Mouse (Mus musculus) stomach, embryonic 14.5 days (tissue): ENCODE measurements around the gene Klra7. TPM values are rescaled to one million over a fixed set of nuclear protein-coding genes. Genes with fewer than 3 reads are reported as not detected.
"Not testable (repeated sequence)": the region's sequence is repeated elsewhere in the genome, so short reads cannot be mapped to it uniquely, and the experiment has no call there.

ENCODE experiments used
- ATAC-seq: fragments of 200-750 bp; cut with Nextera tagmentation; 2 replicates; pipeline ENCODE4 v1.8.0; 2017; ENCODE audit warnings: low read depth, moderate TSS enrichment; ENCODE audit not compliant: insufficient number of reproducible peaks, insufficient read depth, low FRiP score
- H3K27ac ChIP-seq: fragments of 300-500 bp; sonication (generic); 2 replicates; pipeline ENCODE4 v1.5.1; 2014; ENCODE audit warnings: mild to moderate bottlenecking, low read length, moderate library complexity, mixed read lengths
- H3K27me3 ChIP-seq: fragments of 300-500 bp; sonication (generic); 2 replicates; pipeline ENCODE4 v1.6.1; 2014; ENCODE audit warnings: low read length, control low read depth, mixed read lengths; ENCODE audit not compliant: control insufficient read depth, insufficient read depth
- H3K36me3 ChIP-seq: fragments of 300-500 bp; sonication (generic); 2 replicates; pipeline ENCODE4 v1.6.1; 2014; ENCODE audit warnings: mild to moderate bottlenecking, control low read depth, low read length, moderate library complexity, mixed read lengths; ENCODE audit not compliant: control insufficient read depth, insufficient read depth
- H3K4me1 ChIP-seq: fragments of 300-500 bp; sonication (generic); 2 replicates; pipeline ENCODE4 v1.6.1; 2014; ENCODE audit warnings: low read length, control low read depth, mixed read lengths; ENCODE audit not compliant: control insufficient read depth, insufficient read depth
- H3K4me2 ChIP-seq: fragments of 300-500 bp; sonication (generic); replicated peaks from 2 replicates; pipeline ENCODE4 v1.6.1; 2014; ENCODE audit warnings: low read depth, low read length, control low read depth
- H3K4me3 ChIP-seq: fragments of 300-500 bp; sonication (generic); 2 replicates; pipeline ENCODE4 v1.5.1; 2014; ENCODE audit warnings: low read depth, low read length, control low read depth
- H3K9ac ChIP-seq: fragments of 300-500 bp; sonication (generic); replicated peaks from 2 replicates; pipeline ENCODE4 v1.6.1; 2014; ENCODE audit warnings: low read depth, mild to moderate bottlenecking, control low read depth, low read length, moderate library complexity, mixed read lengths
- H3K9me3 ChIP-seq: fragments of 300-500 bp; sonication (generic); 2 replicates; pipeline ENCODE4 v1.6.1; 2016; ENCODE audit warnings: low read depth, low read length, control low read depth; ENCODE audit not compliant: control insufficient read depth
- WGBS: fragments of 180-500 bp; shearing (Covaris S2); extraction: QIAGEN DNeasy Blood & Tissue Kit; methylation state at CpG from one replicate; pipeline ENCODE4 v1.1.7; 2014; 5-methylcytosine and 5-hydroxymethylcytosine counted together
- polyA plus RNA-seq: library from polyadenylated mRNA; unstranded; fragments of >200 nt; fragmentation: Nextera tagmentation; extraction: Ambion mirVana; gene quantifications from 2 replicates; pipeline ENCODE4 v1.2.1, GENCODE M21; 2014

Gene Klra7
- polyA plus RNA-seq = not detected in 2 replicates

DNA sequence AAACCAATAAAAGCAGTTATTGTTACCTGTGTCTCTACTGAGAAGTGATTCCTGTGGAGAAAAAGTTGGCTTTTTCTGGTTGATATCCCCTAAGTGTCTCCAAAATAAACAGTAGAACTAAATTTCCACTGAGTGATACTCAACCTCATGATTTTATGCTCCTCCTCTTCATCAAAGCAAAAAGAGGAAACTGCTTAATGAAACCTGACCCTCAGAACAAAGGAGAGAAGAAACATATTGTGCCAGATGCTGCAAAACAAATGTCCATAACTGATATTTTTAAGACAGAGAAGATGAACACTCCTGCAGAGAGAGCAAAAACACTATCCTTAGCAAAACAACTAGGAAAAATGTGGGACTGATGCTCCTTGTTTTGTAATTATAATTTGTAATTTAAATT, at the start of gene Klra7:
TSS of gene Klra7 (minus strand) at position 101 of the 400 bp plus-strand sequence.
- Histone ChIP-seq H3K9ac (no peak within 1 kb of the TSS), H3K4me1 (no peaks in the 10 kb centered on the region), H3K9me3 (no peaks in the 10 kb centered on the region), H3K27me3 (no peaks in the 10 kb centered on the region), H3K4me3 (no peak within 1 kb of the TSS), H3K4me2 (no peak within 1 kb of the TSS), H3K27ac (no peak within 1 kb of the TSS), H3K36me3 (no peaks in the 10 kb centered on the region)
- no peak for ATAC-seq

DNA sequence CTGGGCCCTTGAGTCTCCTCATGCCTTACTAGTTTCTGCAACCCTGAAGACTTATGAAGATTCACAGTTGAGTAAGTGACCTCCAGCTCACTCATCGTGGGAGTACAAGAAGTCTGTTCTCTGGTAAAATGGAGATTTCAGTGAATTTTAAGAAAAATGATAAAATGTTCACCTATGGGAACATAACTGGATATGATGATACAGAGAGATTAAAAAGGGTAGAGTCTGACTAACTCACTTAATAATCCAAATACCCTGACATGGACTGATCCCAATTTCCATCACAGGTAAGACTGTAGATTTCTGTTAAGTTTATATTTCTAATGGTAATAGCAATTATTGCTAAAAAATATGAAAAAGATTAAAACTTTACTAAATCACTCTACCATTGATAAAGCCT, 48.7 kb upstream of the Klra7 start, which contains the start of gene Klra10:
TSS of gene Klra10 (minus strand) at position 101 of the 400 bp plus-strand sequence.
- H3K27me3 ChIP-seq, ATAC-seq, H3K9me3 ChIP-seq, H3K4me2 ChIP-seq, H3K27ac ChIP-seq, H3K36me3 ChIP-seq, H3K4me3 ChIP-seq, H3K4me1 ChIP-seq, H3K9ac ChIP-seq: not testable (repeated sequence)
- WGBS = 78% methylated on average over 1 of the region's 1 CpGs

GRCm38 (mm10) chr6:130255326-130255725, 22.2 kb upstream of the Klra7 start:
- Histone ChIP-seq H3K9me3 (peaks cover 9% of the 10 kb centered on the region; the same call in 1 of the 2 replicates), H3K27me3 (no peaks in the 10 kb centered on the region), H3K36me3 (no peaks in the 10 kb centered on the region), H3K4me2 (no peak overlapping the region), H3K4me3 (no peak overlapping the region), H3K9ac (no peak overlapping the region), H3K27ac (no peak overlapping the region), H3K4me1 (no peaks in the 10 kb centered on the region)
- 92% methylated on average over 2 of the region's 2 CpGs for WGBS
- ATAC-seq = no peak

DNA sequence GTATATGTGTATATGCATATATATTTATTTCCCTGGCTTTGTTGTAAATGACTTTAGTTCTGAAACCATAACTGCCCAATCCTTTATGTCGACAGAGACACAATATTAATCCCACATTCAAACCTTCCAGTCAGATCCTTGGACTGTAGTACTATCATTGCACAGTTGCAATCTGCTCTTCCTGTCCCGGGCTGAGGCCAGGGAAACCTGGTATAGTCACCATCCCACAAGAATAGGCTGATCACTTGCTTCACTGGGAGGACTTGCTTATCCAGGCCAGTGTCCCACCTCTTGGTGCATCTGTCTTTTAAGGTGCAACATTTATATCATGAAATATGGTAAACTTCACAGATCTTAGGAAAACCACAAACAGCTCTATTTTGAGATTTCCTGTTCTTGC, 4.4 kb upstream of the Klra7 start:
- ATAC-seq = no peak
- H3K9ac ChIP-seq = no peak overlapping the region
- no peaks in the 10 kb centered on the region for H3K27me3 ChIP-seq
- no peak overlapping the region for H3K4me2 ChIP-seq
- WGBS = 74% methylated on average over 2 of the region's 2 CpGs
- no peaks in the 10 kb centered on the region for H3K9me3 ChIP-seq
- no peak overlapping the region for H3K27ac ChIP-seq
- H3K4me3 ChIP-seq = no peak overlapping the region
- H3K4me1 ChIP-seq = no peaks in the 10 kb centered on the region
- H3K36me3 ChIP-seq = no peaks in the 10 kb centered on the region

DNA sequence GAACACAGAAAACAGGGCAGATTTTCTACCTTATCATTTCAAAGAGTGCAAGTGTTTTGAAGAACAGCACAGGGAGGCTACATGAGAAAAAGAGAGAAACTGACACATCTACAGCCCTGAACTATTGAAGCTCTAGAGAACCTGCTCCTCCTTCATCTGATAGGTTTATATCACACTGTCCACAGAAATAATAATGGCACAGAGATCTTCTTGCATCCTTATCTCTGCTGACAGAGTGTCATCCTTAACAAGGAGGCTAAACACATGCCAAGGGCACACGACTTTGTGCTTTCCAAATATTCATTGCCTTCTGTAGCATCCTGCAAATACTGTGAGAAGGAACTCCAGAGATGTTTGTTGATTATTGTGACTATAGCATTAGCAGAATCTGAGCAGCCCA, 3.5 kb upstream of the Klra7 start:
- no peak overlapping the region for H3K27ac ChIP-seq
- H3K4me1 ChIP-seq = no peaks in the 10 kb centered on the region
- 47% methylated on average over 1 of the region's 1 CpGs for WGBS
- no peak overlapping the region for H3K9ac ChIP-seq
- no peaks in the 10 kb centered on the region for H3K9me3 ChIP-seq
- no peak for ATAC-seq
- no peaks in the 10 kb centered on the region for H3K36me3 ChIP-seq
- no peaks in the 10 kb centered on the region for H3K27me3 ChIP-seq
- H3K4me2 ChIP-seq = no peak overlapping the region
- H3K4me3 ChIP-seq = no peak overlapping the region

DNA sequence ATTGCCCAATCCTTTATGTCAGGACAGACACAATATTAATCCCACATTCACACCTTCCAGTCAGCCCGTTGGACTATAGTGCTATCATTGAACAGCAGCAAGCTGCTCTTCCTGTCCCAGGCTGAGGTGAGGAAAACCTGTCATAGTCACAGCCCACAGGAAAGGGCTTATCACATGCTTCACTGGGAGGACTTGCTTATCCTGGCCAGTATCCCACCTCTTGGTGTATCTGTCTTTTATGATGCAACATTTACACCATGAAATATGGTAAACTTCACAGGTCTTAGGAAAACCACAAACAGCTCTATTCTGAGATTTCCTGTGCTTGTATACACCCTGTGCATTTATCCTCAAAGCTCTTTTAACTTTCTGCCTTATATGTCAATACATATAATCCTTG, 35.7 kb downstream of the Klra7 start:
- not testable (repeated sequence) for H3K4me1 ChIP-seq, H3K9ac ChIP-seq, ATAC-seq, H3K27ac ChIP-seq, H3K27me3 ChIP-seq, H3K4me3 ChIP-seq, H3K36me3 ChIP-seq, H3K9me3 ChIP-seq, H3K4me2 ChIP-seq
- 77% methylated on average over 1 of the region's 1 CpGs for WGBS

- not testable (repeated sequence) for H3K9ac ChIP-seq, H3K9me3 ChIP-seq, H3K27me3 ChIP-seq, H3K4me2 ChIP-seq, ATAC-seq, H3K4me1 ChIP-seq, H3K4me3 ChIP-seq, H3K36me3 ChIP-seq, H3K27ac ChIP-seq
- WGBS = 56% methylated on average over 3 of the region's 3 CpGs
These were observed 40.1 kb downstream of the Klra7 start, which contains the start of gene Klra9 for GRCm38 (mm10) chr6:130193012-130193411. Gene Klra9, minus strand, starts transcription at chr6:130193112.

Other genes starting within 250 kb of the Klra7 start
- not detected in 2 replicates for gene Klra6, start 206.4 kb downstream of the Klra7 start, polyA plus RNA-seq
- gene Klra4, start 166.1 kb downstream of the Klra7 start, polyA plus RNA-seq = not detected in 2 replicates
- gene Klra8, start 103.4 kb downstream of the Klra7 start, polyA plus RNA-seq = not detected in 2 replicates
- not detected in 2 replicates for gene Klra9, start 40.2 kb downstream of the Klra7 start, polyA plus RNA-seq
- gene Klra10, start 48.6 kb upstream of the Klra7 start, polyA plus RNA-seq = not detected in 2 replicates
- gene Klra3, start 104.3 kb upstream of the Klra7 start, polyA plus RNA-seq = not detected in 2 replicates
- gene Klra1, start 153.6 kb upstream of the Klra7 start, polyA plus RNA-seq = not detected in 2 replicates